8 mouse cellular contexts compared by ENCODE assay signal in genomic region chr8:71633164-71633563, GRCm38 (mm10). TPM values are rescaled to one million over a fixed set of nuclear protein-coding genes. Genes with fewer than 3 reads are reported as not detected.
A peak's percentile ranks its signal among the peaks of the same experiment; 100 is the strongest.
DNase-seq lines count a peak whose midpoint lies in the region; ATAC-seq and TF ChIP-seq lines count a peak whose summit lies in the region.

No protein-coding gene starts in this region.

- H3K4me1 ChIP-seq in forebrain, embryonic 11.5 days (replicated peaks; ENCODE audit: control insufficient read depth, insufficient read depth, low read length): peaks cover 8% of the 10 kb centered on the region; the same call in 1 of the 2 replicates
- H3K4me1 ChIP-seq in forebrain, embryonic 13.5 days: peaks cover 25% of the 10 kb centered on the region
- H3K4me1 ChIP-seq in ES-E14 (ENCODE audit: control insufficient read depth in 2 of 2, insufficient read depth in 2 of 2, low read length in 2 of 2, poor library complexity in 1 of 2): peaks cover 4 to 34% of the 10 kb centered on the region in 2 experiments; a peak in 3 of 4 replicates
- H3K4me1 ChIP-seq in embryonic facial prominence, embryonic 14.5 days (ENCODE audit: control insufficient read depth, insufficient read depth, low read length): peaks cover 15% of the 10 kb centered on the region
- peaks cover 37% of the 10 kb centered on the region for H3K4me1 ChIP-seq in kidney, embryonic 15.5 days

- ATAC-seq in forebrain, embryonic 11.5 days (replicated peaks; ENCODE audit: low FRiP score): no peak
- ATAC-seq in forebrain, embryonic 13.5 days: no peak
- ATAC-seq in embryonic facial prominence, embryonic 14.5 days (ENCODE audit: low read depth): no peak
- no peak for ATAC-seq in kidney, embryonic 15.5 days (replicated peaks; ENCODE audit: low FRiP score)

- peaks cover 20% of the 10 kb centered on the region for H3K27me3 ChIP-seq in forebrain, embryonic 11.5 days (ENCODE audit: control insufficient read depth, insufficient read depth, low read length)
- H3K27me3 ChIP-seq in forebrain, embryonic 13.5 days: peaks cover 61% of the 10 kb centered on the region
- H3K27me3 ChIP-seq in embryonic facial prominence, embryonic 14.5 days (replicated peaks; ENCODE audit: control insufficient read depth, insufficient read depth, low read length): peaks cover 22% of the 10 kb centered on the region
- H3K27me3 ChIP-seq in kidney, embryonic 15.5 days: peaks cover 60% of the 10 kb centered on the region

- peak; percentile 63 for DNase-seq in forebrain, embryonic 11.5 days (ENCODE audit: low spot score)
- DNase-seq in ES-E14 (ENCODE audit: low read depth, low spot score): no peak
- DNase-seq in embryonic facial prominence, embryonic 14.5 days (ENCODE audit: low spot score): peak; percentile 16
- DNase-seq in lung, postnatal 25 days (ENCODE audit: low spot score): peak; percentile 54
- DNase-seq in thymus, postnatal 10 days (ENCODE audit: low spot score in 2 of 2): peak; percentile 71 to 91
- DNase-seq in left cerebral cortex, adult 8-10 months (ENCODE audit: low spot score in 2 of 2): no peak

- H3K27ac ChIP-seq in forebrain, embryonic 11.5 days (ENCODE audit: low read depth, low read length): no peak overlapping the region
- H3K27ac ChIP-seq in forebrain, embryonic 13.5 days: no peak overlapping the region
- H3K27ac ChIP-seq in ES-E14 (ENCODE audit: insufficient read depth, low read depth, low read length, poor library complexity, severe bottlenecking): no peak overlapping the region; the same call in 1 of the 2 replicates
- no peak overlapping the region for H3K27ac ChIP-seq in embryonic facial prominence, embryonic 14.5 days (replicated peaks; ENCODE audit: low read depth, low read length)
- no peak overlapping the region for H3K27ac ChIP-seq in kidney, embryonic 15.5 days

- peaks cover 3% of the 10 kb centered on the region; the same call in 1 of the 2 replicates for H3K9me3 ChIP-seq in forebrain, embryonic 11.5 days (ENCODE audit: control insufficient read depth, low read length)
- peaks cover 5% of the 10 kb centered on the region for H3K9me3 ChIP-seq in forebrain, embryonic 13.5 days (replicated peaks)
- H3K9me3 ChIP-seq in ES-E14 (ENCODE audit: control insufficient read depth, insufficient read depth, low read depth, low read length): no peaks in the 10 kb centered on the region
- no peaks in the 10 kb centered on the region for H3K9me3 ChIP-seq in embryonic facial prominence, embryonic 14.5 days (ENCODE audit: control insufficient read depth, low read length)
- peaks cover 7% of the 10 kb centered on the region; the same call in 1 of the 2 replicates for H3K9me3 ChIP-seq in kidney, embryonic 15.5 days (replicated peaks)

- no peak overlapping the region for H3K4me2 ChIP-seq in forebrain, embryonic 11.5 days (ENCODE audit: low read depth, low read length, severe bottlenecking)
- no peak overlapping the region for H3K4me2 ChIP-seq in forebrain, embryonic 13.5 days
- H3K4me2 ChIP-seq in embryonic facial prominence, embryonic 14.5 days (ENCODE audit: low read depth, low read length): no peak overlapping the region
- peak overlapping the region; percentile 56 for H3K4me2 ChIP-seq in kidney, embryonic 15.5 days

- H3K36me3 ChIP-seq in forebrain, embryonic 11.5 days (ENCODE audit: control insufficient read depth, insufficient read depth, low read length): no peaks in the 10 kb centered on the region
- H3K36me3 ChIP-seq in forebrain, embryonic 13.5 days (ENCODE audit: poor library complexity, severe bottlenecking): peaks cover 14% of the 10 kb centered on the region
- H3K36me3 ChIP-seq in ES-E14 (ENCODE audit: control insufficient read depth, insufficient read depth, low read length, poor library complexity, severe bottlenecking): no peaks in the 10 kb centered on the region
- H3K36me3 ChIP-seq in embryonic facial prominence, embryonic 14.5 days (ENCODE audit: control insufficient read depth, insufficient read depth, low read length): no peaks in the 10 kb centered on the region
- H3K36me3 ChIP-seq in kidney, embryonic 15.5 days: no peaks in the 10 kb centered on the region

- no peak overlapping the region for H3K9ac ChIP-seq in forebrain, embryonic 11.5 days (ENCODE audit: low read length)
- no peak overlapping the region for H3K9ac ChIP-seq in forebrain, embryonic 13.5 days
- H3K9ac ChIP-seq in ES-E14 (ENCODE audit: insufficient read depth, low read depth, low read length, poor library complexity, severe bottlenecking): no peak overlapping the region
- H3K9ac ChIP-seq in embryonic facial prominence, embryonic 14.5 days (ENCODE audit: low read depth, low read length): no peak overlapping the region
- no peak overlapping the region for H3K9ac ChIP-seq in kidney, embryonic 15.5 days

- 9% methylated on average over 16 of the region's 22 CpGs for WGBS in forebrain, embryonic 11.5 days
- 5% methylated on average over 7 of the region's 22 CpGs for WGBS in forebrain, embryonic 13.5 days
- 20% methylated on average over 7 of the region's 22 CpGs for WGBS in embryonic facial prominence, embryonic 14.5 days
- 16% methylated on average over 19 of the region's 22 CpGs for WGBS in kidney, embryonic 15.5 days

- H3K4me3 ChIP-seq in forebrain, embryonic 11.5 days (ENCODE audit: low read depth, low read length): no peak overlapping the region
- H3K4me3 ChIP-seq in forebrain, embryonic 13.5 days: no peak overlapping the region
- peak overlapping the region in 1 of 2 experiments; percentile 32; a peak in 2 of 4 replicates for H3K4me3 ChIP-seq in ES-E14 (ENCODE audit: insufficient read depth in 1 of 2, low read depth in 1 of 2, low read length in 2 of 2, poor library complexity in 1 of 2, severe bottlenecking in 1 of 2)
- no peak overlapping the region for H3K4me3 ChIP-seq in embryonic facial prominence, embryonic 14.5 days (ENCODE audit: low read depth, low read length)
- no peak overlapping the region for H3K4me3 ChIP-seq in kidney, embryonic 15.5 days (replicated peaks)

- in situ Hi-C loops in ES-E14 (cut with MboI; ENCODE audit: low sequenced_read_pairs in 2 of 2, unreplicated experiment in 2 of 2): no loop called here

TF ChIP-seq in ES-E14, 5 proteins besides CTCF, POLR2A, EP300 and RAD21:
- TF ChIP-seq ZC3H11A (IDR thresholded peaks at IDR 0.05; ENCODE audit: borderline replicate concordance, low read depth, low read length) (0 out of 2 replicates have a peak, but pooled peaks have one; percentile 20), HCFC1 (IDR thresholded peaks at IDR 0.05; ENCODE audit: borderline replicate concordance, insufficient read depth, low read length) (no peak), MAFK (IDR thresholded peaks at IDR 0.05; ENCODE audit: insufficient read depth, low read depth, low read length) (no peak)

RNA-seq across cellular contexts. Expression of gene Colgalt1, which starts 22.4 kb away (rescaled TPM):
- 41.8 and 48.6 TPM in 2 replicates for polyA plus RNA-seq in forebrain, embryonic 11.5 days (2014; fragmentation: Nextera tagmentation; extraction: Ambion mirVana)
- 37.5 and 39.9 TPM in 2 replicates for polyA plus RNA-seq in forebrain, embryonic 13.5 days (2015; fragmentation: Nextera tagmentation; extraction: Ambion mirVana)
- 126 and 186 TPM in 2 replicates for total RNA-seq in ES-E14 (2012; rRNA removed)
- polyA plus RNA-seq in embryonic facial prominence, embryonic 14.5 days (2014; fragmentation: Nextera tagmentation; extraction: Ambion mirVana): 107 and 112 TPM in 2 replicates
- 67.7 and 78.0 TPM in 2 replicates for polyA plus RNA-seq in kidney, embryonic 15.5 days (2015; fragmentation: Nextera tagmentation; extraction: Ambion mirVana)
- 10 to 100 TPM; 38.6 to 51.4 (median 45.8) TPM for total RNA-seq in left cerebral cortex, adult 8-10 months (2022)

RNA-seq across cellular contexts. Expression of gene Fam129c, which starts 35.7 kb away (rescaled TPM):
- polyA plus RNA-seq in forebrain, embryonic 11.5 days (2014; fragmentation: Nextera tagmentation; extraction: Ambion mirVana): 3.2 and 4.3 TPM in 2 replicates
- polyA plus RNA-seq in forebrain, embryonic 13.5 days (2015; fragmentation: Nextera tagmentation; extraction: Ambion mirVana): 5.1 and 6.2 TPM in 2 replicates
- total RNA-seq in ES-E14 (2012; rRNA removed): 9.0 and 15.2 TPM in 2 replicates
- polyA plus RNA-seq in embryonic facial prominence, embryonic 14.5 days (2014; fragmentation: Nextera tagmentation; extraction: Ambion mirVana): 2.3 and 3.5 TPM in 2 replicates
- polyA plus RNA-seq in kidney, embryonic 15.5 days (2015; fragmentation: Nextera tagmentation; extraction: Ambion mirVana): 4.7 and 5.6 TPM in 2 replicates
- total RNA-seq in left cerebral cortex, adult 8-10 months (2022): 1 to 10 TPM; 1.2 to 3.5 (median 2.3) TPM

RNA-seq across cellular contexts. Expression of gene Unc13a, which starts 38.4 kb away (rescaled TPM):
- 6.5 and 6.6 TPM in 2 replicates for polyA plus RNA-seq in forebrain, embryonic 11.5 days (2014; fragmentation: Nextera tagmentation; extraction: Ambion mirVana)
- 13.0 and 15.8 TPM in 2 replicates for polyA plus RNA-seq in forebrain, embryonic 13.5 days (2015; fragmentation: Nextera tagmentation; extraction: Ambion mirVana)
- total RNA-seq in ES-E14 (2012; rRNA removed): 3.0 and 9.1 TPM in 2 replicates
- polyA plus RNA-seq in embryonic facial prominence, embryonic 14.5 days (2014; fragmentation: Nextera tagmentation; extraction: Ambion mirVana): 1.1 and 1.4 TPM in 2 replicates
- 0.80 and 1.2 TPM in 2 replicates for polyA plus RNA-seq in kidney, embryonic 15.5 days (2015; fragmentation: Nextera tagmentation; extraction: Ambion mirVana)
- 100 to 1,000 TPM; 237 to 269 (median 246) TPM for total RNA-seq in left cerebral cortex, adult 8-10 months (2022)

RNA-seq across cellular contexts. Expression of gene Pgls, which starts 41.2 kb away (rescaled TPM):
- 218 and 238 TPM in 2 replicates for polyA plus RNA-seq in forebrain, embryonic 11.5 days (2014; fragmentation: Nextera tagmentation; extraction: Ambion mirVana)
- polyA plus RNA-seq in forebrain, embryonic 13.5 days (2015; fragmentation: Nextera tagmentation; extraction: Ambion mirVana): 201 and 206 TPM in 2 replicates
- total RNA-seq in ES-E14 (2012; rRNA removed): 95.6 and 124 TPM in 2 replicates
- polyA plus RNA-seq in embryonic facial prominence, embryonic 14.5 days (2014; fragmentation: Nextera tagmentation; extraction: Ambion mirVana): 239 and 245 TPM in 2 replicates
- polyA plus RNA-seq in kidney, embryonic 15.5 days (2015; fragmentation: Nextera tagmentation; extraction: Ambion mirVana): 232 and 247 TPM in 2 replicates
- total RNA-seq in left cerebral cortex, adult 8-10 months (2022): 10 to 100 TPM; 28.7 to 31.1 (median 29.3) TPM

RNA-seq across cellular contexts. Expression of gene Jak3, which starts 42.9 kb away (rescaled TPM):
- polyA plus RNA-seq in forebrain, embryonic 11.5 days (2014; fragmentation: Nextera tagmentation; extraction: Ambion mirVana): 2.3 TPM in 2 replicates
- 1.6 and 1.7 TPM in 2 replicates for polyA plus RNA-seq in forebrain, embryonic 13.5 days (2015; fragmentation: Nextera tagmentation; extraction: Ambion mirVana)
- 19.0 and 27.3 TPM in 2 replicates for total RNA-seq in ES-E14 (2012; rRNA removed)
- 4.8 and 5.2 TPM in 2 replicates for polyA plus RNA-seq in embryonic facial prominence, embryonic 14.5 days (2014; fragmentation: Nextera tagmentation; extraction: Ambion mirVana)
- polyA plus RNA-seq in kidney, embryonic 15.5 days (2015; fragmentation: Nextera tagmentation; extraction: Ambion mirVana): 6.3 and 7.2 TPM in 2 replicates
- total RNA-seq in left cerebral cortex, adult 8-10 months (2022): 1 to 10 TPM; 4.4 to 7.3 (median 6.1) TPM

Comparison
In these comparisons a context has a peak if more than half of its experiments do, and no peak if none do; other contexts are left out.
1. DNase-seq: peak in forebrain, embryonic 11.5 days (single experiment), embryonic facial prominence, embryonic 14.5 days (single experiment), lung, postnatal 25 days (single experiment) and thymus, postnatal 10 days (2 of 2); none in ES-E14 (single experiment) and left cerebral cortex, adult 8-10 months (0 of 2).